Mouse (Mus musculus) lung, embryonic 15.5 days (tissue): ENCODE measurements at regions not wholly inside any gene's neighbourhood (a gene's known extent, or its start where the extent isn't known, plus 50 kb on each side); places are given as distances from the start of the nearest gene placed in this dataset.

Source experiments
- ATAC-seq: fragments of 200-750 bp; cut with Nextera tagmentation; 2 replicates; pipeline ENCODE4 v1.8.0; 2017; ENCODE audit warnings: moderate number of reproducible peaks, borderline replicate concordance; ENCODE audit not compliant: low FRiP score, low TSS enrichment; ENCODE audit errors: extremely low read depth
- H3K27ac ChIP-seq: fragments of 300-500 bp; sonication (generic); 2 replicates; pipeline ENCODE4 v1.5.1; 2015; ENCODE audit warnings: moderate library complexity, mild to moderate bottlenecking, inconsistent platforms
- H3K27me3 ChIP-seq: fragments of 300-500 bp; sonication (generic); 2 replicates; pipeline ENCODE4 v1.6.1; 2015; ENCODE audit warnings: inconsistent platforms
- H3K36me3 ChIP-seq: fragments of 300-500 bp; sonication (generic); 2 replicates; pipeline ENCODE4 v1.6.1; 2015; ENCODE audit warnings: inconsistent platforms
- H3K4me1 ChIP-seq: fragments of 300-500 bp; sonication (generic); 2 replicates; pipeline ENCODE4 v1.6.1; 2015; ENCODE audit warnings: inconsistent platforms
- H3K4me2 ChIP-seq: fragments of 300-500 bp; sonication (generic); 2 replicates; pipeline ENCODE4 v1.6.1; 2015; ENCODE audit warnings: inconsistent platforms, mild to moderate bottlenecking, moderate library complexity
- H3K4me3 ChIP-seq: fragments of 300-500 bp; sonication (generic); 2 replicates; pipeline ENCODE4 v1.5.1; 2015; ENCODE audit warnings: mild to moderate bottlenecking, inconsistent platforms
- H3K9ac ChIP-seq: fragments of 300-500 bp; sonication (generic); 2 replicates; pipeline ENCODE4 v1.6.1; 2015; ENCODE audit warnings: inconsistent platforms
- H3K9me3 ChIP-seq: fragments of 300-500 bp; sonication (generic); 2 replicates; pipeline ENCODE4 v1.6.1; 2016; ENCODE audit warnings: inconsistent platforms
- WGBS: fragments of 180-500 bp; shearing (Covaris S2); methylation state at CpG from one replicate; pipeline ENCODE4 v1.1.7; 2015; 5-methylcytosine and 5-hydroxymethylcytosine counted together

DNA sequence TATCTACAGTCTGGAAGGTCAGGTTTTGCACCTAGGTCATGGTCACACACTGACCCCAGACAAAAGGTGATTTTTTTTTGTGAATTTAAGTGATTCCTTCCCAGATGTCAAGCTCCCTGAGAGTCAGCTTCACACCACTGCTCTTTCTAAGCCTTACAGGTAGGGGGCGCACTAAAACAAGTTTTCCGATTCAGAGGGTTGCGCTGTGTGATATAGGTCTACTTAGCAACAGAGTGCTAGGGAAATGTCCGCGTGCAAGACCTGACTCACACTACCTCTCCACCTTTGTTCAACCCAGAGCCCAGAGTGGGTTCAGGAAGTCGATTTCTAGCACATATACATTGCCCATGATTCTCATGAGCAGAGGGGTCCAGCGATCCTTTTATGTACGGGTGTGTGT is 255.4 kb downstream of the Diras2 start:
- no peaks in the 10 kb centered on the region for H3K9me3 ChIP-seq
- H3K27me3 ChIP-seq = no peaks in the 10 kb centered on the region
- no peak for ATAC-seq
- H3K27ac ChIP-seq = no peak overlapping the region
- no peaks in the 10 kb centered on the region for H3K4me1 ChIP-seq
- no peaks in the 10 kb centered on the region for H3K36me3 ChIP-seq
- H3K4me2 ChIP-seq = peak overlapping the region; percentile 38
- WGBS = 9% methylated on average over 8 of the region's 8 CpGs
- no peak overlapping the region for H3K4me3 ChIP-seq
- no peak overlapping the region for H3K9ac ChIP-seq

- Histone ChIP-seq H3K27me3 (no peaks in the 10 kb centered on the region), H3K9ac (no peak overlapping the region), H3K9me3 (no peaks in the 10 kb centered on the region), H3K4me1 (no peaks in the 10 kb centered on the region), H3K4me2 (no peak overlapping the region), H3K27ac (no peak overlapping the region), H3K36me3 (no peaks in the 10 kb centered on the region), H3K4me3 (no peak overlapping the region)
- 69% methylated on average over 3 of the region's 3 CpGs for whole genome bisulfite sequencing
- ATAC-seq = no peak
Observed at GRCm38 (mm10) chr13:52277195-52277594, 253.9 kb downstream of the Diras2 start.

DNA sequence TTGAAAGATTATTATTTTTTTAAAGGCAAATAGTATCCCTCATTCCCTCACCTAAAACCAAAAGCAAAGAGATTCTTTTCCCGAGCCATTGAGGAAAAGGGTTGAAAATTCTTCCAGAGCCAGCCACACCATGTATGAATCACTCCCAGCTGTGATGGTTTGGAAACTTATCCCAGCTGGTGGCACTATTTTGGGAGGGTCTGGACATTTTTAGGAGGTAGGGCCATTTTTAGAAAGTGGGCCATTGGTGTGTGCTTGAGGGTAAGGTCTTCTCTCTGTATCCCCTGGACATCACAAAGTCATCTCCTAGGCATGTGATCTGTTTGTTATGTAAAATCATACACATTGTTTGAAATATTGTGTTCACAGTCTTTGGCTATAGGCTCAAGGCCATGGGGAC is 252.2 kb downstream of the Diras2 start:
- no peak overlapping the region for H3K4me3 ChIP-seq
- H3K4me2 ChIP-seq = no peak overlapping the region
- no peak overlapping the region for H3K27ac ChIP-seq
- H3K27me3 ChIP-seq = no peaks in the 10 kb centered on the region
- H3K4me1 ChIP-seq = no peaks in the 10 kb centered on the region
- WGBS = 77% methylated on average over 1 of the region's 1 CpGs
- ATAC-seq = no peak
- no peaks in the 10 kb centered on the region for H3K36me3 ChIP-seq
- no peak overlapping the region for H3K9ac ChIP-seq
- H3K9me3 ChIP-seq = no peaks in the 10 kb centered on the region

DNA sequence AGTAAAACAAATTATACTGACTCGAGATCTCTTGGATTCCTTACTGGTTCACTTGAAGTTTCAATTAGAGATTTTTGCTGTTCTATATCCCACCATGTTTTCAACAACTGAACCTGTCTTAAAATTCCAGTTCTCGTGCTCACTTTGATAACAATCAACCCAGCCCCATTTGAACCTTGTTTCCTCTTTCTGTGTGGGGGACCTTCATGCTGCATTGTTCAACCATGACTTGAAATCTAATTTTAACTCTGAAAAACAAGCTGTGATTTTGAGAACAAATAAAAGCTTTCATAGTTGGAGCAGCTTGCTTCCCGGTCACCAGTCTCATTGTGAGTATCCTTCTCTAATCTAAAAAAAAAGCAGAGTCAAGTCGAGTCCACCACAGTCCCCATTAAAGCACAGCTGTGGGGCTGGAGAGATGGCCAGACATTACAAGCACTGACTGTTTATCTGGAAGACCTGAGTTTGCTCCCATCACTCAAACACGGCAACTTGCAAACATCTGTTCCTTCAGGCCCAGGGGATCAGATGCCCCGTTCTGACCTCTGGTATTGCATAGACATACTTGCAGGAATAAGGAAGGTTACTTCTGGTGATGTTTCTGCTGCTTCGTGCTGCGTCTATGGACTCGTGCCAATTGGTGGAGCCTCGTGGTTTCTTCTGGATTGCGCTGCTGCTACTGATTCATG is 251.7 kb downstream of the Diras2 start:
- H3K9ac ChIP-seq = no peak overlapping the region
- H3K27me3 ChIP-seq = no peaks in the 10 kb centered on the region
- no peaks in the 10 kb centered on the region for H3K9me3 ChIP-seq
- no peak overlapping the region for H3K27ac ChIP-seq
- no peak overlapping the region for H3K4me2 ChIP-seq
- 61% methylated on average over 11 of the region's 11 CpGs for WGBS
- no peak for ATAC-seq
- no peak overlapping the region for H3K4me3 ChIP-seq
- H3K36me3 ChIP-seq = no peaks in the 10 kb centered on the region
- no peaks in the 10 kb centered on the region for H3K4me1 ChIP-seq

DNA sequence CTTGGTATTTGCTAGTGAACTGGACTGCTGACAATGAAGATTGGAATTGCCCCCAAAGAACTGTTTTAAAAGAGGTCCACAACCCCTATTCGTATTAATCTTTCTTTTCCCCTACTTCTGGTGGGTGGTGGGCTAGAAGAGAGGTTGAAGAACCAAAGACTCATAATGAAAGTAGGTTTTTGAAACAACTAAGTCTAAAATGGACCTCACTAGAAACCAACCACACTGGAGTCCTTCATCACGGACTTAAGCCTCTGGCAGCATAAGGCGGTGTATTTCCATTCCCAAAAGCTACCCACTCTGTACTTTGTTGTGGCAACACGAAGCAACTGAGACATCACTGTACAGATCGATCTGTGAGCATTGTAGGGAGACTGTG is 251.1 kb downstream of the Diras2 start:
- no peak overlapping the region for H3K4me2 ChIP-seq
- no peaks in the 10 kb centered on the region for H3K9me3 ChIP-seq
- H3K9ac ChIP-seq = no peak overlapping the region
- WGBS = 87% methylated on average over 5 of the region's 5 CpGs
- no peaks in the 10 kb centered on the region for H3K36me3 ChIP-seq
- no peaks in the 10 kb centered on the region for H3K27me3 ChIP-seq
- H3K4me3 ChIP-seq = no peak overlapping the region
- no peak overlapping the region for H3K27ac ChIP-seq
- H3K4me1 ChIP-seq = no peaks in the 10 kb centered on the region
- ATAC-seq = no peak

DNA sequence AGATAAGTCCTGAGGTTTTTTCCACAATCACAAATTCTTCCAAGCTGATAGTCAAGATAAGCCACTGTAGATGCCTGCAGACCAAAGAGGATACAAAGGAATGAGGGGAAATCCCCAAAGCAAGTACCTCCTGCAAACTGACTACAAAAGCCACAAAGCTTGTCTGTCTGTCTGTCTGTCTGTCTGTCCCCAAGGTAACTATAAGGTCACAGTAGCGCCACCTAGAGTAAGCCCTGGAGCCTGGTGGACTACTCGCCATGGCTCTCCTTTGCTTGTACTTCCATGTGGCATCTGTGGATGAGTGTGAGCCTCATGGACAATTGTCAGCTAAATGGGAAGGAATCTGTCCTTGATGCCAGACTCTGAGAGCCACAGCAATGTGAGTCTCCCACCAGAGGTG is 249.8 kb downstream of the Diras2 start:
- no peaks in the 10 kb centered on the region for H3K9me3 ChIP-seq
- WGBS = 67% methylated on average over 2 of the region's 2 CpGs
- no peak overlapping the region for H3K9ac ChIP-seq
- H3K27me3 ChIP-seq = no peaks in the 10 kb centered on the region
- no peak for ATAC-seq
- no peaks in the 10 kb centered on the region for H3K4me1 ChIP-seq
- no peak overlapping the region for H3K27ac ChIP-seq
- no peak overlapping the region for H3K4me2 ChIP-seq
- no peak overlapping the region for H3K4me3 ChIP-seq
- H3K36me3 ChIP-seq = no peaks in the 10 kb centered on the region

DNA sequence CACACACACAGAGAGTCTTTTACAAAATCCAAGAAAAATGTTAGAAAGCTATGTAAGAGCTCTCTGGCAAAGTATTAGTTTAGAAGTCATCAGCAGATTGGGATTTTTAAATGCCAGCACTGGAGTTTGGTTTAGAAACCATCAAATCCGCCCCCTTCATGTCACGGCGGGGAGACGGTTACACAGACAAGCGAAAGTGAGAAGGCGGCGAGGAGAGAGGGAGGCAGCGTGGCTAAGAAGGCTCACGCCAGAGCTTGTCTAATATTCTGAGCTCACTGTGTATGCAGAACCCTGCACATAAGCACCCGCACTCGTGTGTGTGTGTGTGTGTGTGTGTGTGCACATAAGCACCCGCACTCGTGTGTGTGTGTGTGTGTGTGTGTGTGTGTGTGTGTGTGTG is 248.6 kb downstream of the Diras2 start:
- WGBS = 54% methylated on average over 13 of the region's 13 CpGs
- no peak overlapping the region for H3K9ac ChIP-seq
- H3K4me2 ChIP-seq = no peak overlapping the region
- H3K27me3 ChIP-seq = no peaks in the 10 kb centered on the region
- no peak overlapping the region for H3K4me3 ChIP-seq
- H3K27ac ChIP-seq = no peak overlapping the region
- H3K4me1 ChIP-seq = no peaks in the 10 kb centered on the region
- H3K36me3 ChIP-seq = no peaks in the 10 kb centered on the region
- no peak for ATAC-seq
- H3K9me3 ChIP-seq = no peaks in the 10 kb centered on the region

DNA sequence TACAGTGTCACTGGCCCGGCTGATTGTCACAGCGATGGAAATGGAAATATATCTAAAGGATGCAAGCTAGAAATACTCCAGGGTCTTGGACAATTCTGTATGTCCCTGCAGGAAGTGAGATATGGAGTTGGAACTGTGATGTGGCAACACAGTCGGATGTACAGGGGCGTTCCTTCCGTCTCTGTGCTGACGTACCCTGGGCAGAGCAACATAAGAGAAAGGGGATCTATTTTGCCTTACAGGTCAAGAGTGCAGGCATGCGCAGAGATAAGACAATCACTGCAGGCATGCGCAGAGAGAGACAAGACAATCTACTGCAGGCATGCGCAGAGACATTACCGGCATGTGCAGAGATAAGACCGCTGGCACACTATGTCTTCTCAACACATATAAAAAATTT is 247.6 kb downstream of the Diras2 start:
- no peak overlapping the region for H3K4me3 ChIP-seq
- H3K4me1 ChIP-seq = no peaks in the 10 kb centered on the region
- ATAC-seq = no peak
- H3K27me3 ChIP-seq = no peaks in the 10 kb centered on the region
- no peak overlapping the region for H3K27ac ChIP-seq
- H3K9ac ChIP-seq = no peak overlapping the region
- no peak overlapping the region for H3K4me2 ChIP-seq
- no peaks in the 10 kb centered on the region for H3K9me3 ChIP-seq
- H3K36me3 ChIP-seq = no peaks in the 10 kb centered on the region
- WGBS = 41% methylated on average over 11 of the region's 11 CpGs

GRCm38 (mm10) chr13:52284026-52284801 is 246.9 kb downstream of the Diras2 start:
- H3K4me1 ChIP-seq = no peaks in the 10 kb centered on the region
- no peak for ATAC-seq
- no peaks in the 10 kb centered on the region for H3K27me3 ChIP-seq
- no peaks in the 10 kb centered on the region for H3K36me3 ChIP-seq
- H3K9me3 ChIP-seq = no peaks in the 10 kb centered on the region
- H3K9ac ChIP-seq = no peak overlapping the region
- H3K4me2 ChIP-seq = no peak overlapping the region
- no peak overlapping the region for H3K27ac ChIP-seq
- WGBS = 63% methylated on average over 12 of the region's 12 CpGs
- H3K4me3 ChIP-seq = no peak overlapping the region

- Histone ChIP-seq H3K9me3 (no peaks in the 10 kb centered on the region), H3K4me1 (no peaks in the 10 kb centered on the region)
Observed at GRCm38 (mm10) chr13:52288400-52288799, 242.7 kb downstream of the Diras2 start.

DNA sequence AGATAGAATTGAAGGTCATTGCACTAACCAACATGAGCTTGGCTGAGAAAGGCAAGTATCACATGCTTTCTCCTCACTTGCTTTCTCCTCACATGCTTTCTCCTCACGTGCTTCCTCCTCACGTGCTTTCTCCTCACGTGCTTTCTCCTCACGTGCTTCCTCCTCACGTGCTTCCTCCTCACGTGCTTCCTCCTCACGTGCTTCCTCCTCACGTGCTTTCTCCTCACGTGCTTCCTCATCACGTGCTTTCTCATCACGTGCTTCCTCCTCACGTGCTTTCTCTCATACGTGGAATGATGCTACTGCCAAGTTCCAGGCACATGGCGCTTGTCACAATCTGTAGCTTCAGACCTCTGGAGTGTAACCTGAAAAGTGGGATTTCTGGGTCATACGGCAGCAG is 235.2 kb downstream of the Diras2 start:
- no peaks in the 10 kb centered on the region for H3K27me3 ChIP-seq
- H3K36me3 ChIP-seq = no peaks in the 10 kb centered on the region
- ATAC-seq = no peak
- H3K27ac ChIP-seq = no peak overlapping the region
- no peaks in the 10 kb centered on the region for H3K9me3 ChIP-seq
- H3K9ac ChIP-seq = no peak overlapping the region
- H3K4me1 ChIP-seq = no peaks in the 10 kb centered on the region
- 78% methylated on average over 15 of the region's 15 CpGs for WGBS
- H3K4me2 ChIP-seq = no peak overlapping the region
- no peak overlapping the region for H3K4me3 ChIP-seq

More at GRCm38 (mm10) chr13:52288400-52288799, 242.7 kb downstream of the Diras2 start:
- Histone ChIP-seq H3K36me3 (no peaks in the 10 kb centered on the region), H3K4me2 (no peak overlapping the region), H3K4me3 (no peak overlapping the region), H3K27me3 (no peaks in the 10 kb centered on the region), H3K27ac (no peak overlapping the region), H3K9ac (no peak overlapping the region)
- no peak for ATAC-seq
- WGBS = 68% methylated on average over 6 of the region's 6 CpGs

GRCm38 (mm10) chr13:52296541-52297276 is 234.4 kb downstream of the Diras2 start:
- no peak overlapping the region for H3K4me3 ChIP-seq
- no peak overlapping the region for H3K4me2 ChIP-seq
- H3K4me1 ChIP-seq = no peaks in the 10 kb centered on the region
- 68% methylated on average over 9 of the region's 9 CpGs for WGBS
- H3K27ac ChIP-seq = no peak overlapping the region
- H3K9ac ChIP-seq = no peak overlapping the region
- no peaks in the 10 kb centered on the region for H3K27me3 ChIP-seq
- no peaks in the 10 kb centered on the region for H3K9me3 ChIP-seq
- no peak for ATAC-seq
- no peaks in the 10 kb centered on the region for H3K36me3 ChIP-seq
